Mouse (Mus musculus) left cerebral cortex, adult 8-10 months (tissue): ENCODE results near the gene Runx2. TPM values are rescaled to one million over a fixed set of nuclear protein-coding genes. Genes with fewer than 3 reads are reported as not detected.

Experiments
- DNase-seq, 2 experiments: peaks; one replicate each; pipeline ENCODE4 v3.0.0; 2022; ENCODE audit warnings: low spot score in 2 of 2
- total RNA-seq, 4 experiments: library from RNA; stranded (reverse); gene quantifications; 2 replicates each; pipeline ENCODE4 v1.2.4; 2022

Runx2 gene
- total RNA-seq, 4 experiments from 2014 or later: 8.9 to 12.6 (median 9.8) TPM

- no peak for DNase-seq
Measured at GRCm38 (mm10) chr17:44768522-44768921, 46.1 kb downstream of the Runx2 start.

- DNase-seq: no peak
Measured at GRCm38 (mm10) chr17:44767375-44767774, 47.2 kb downstream of the Runx2 start.

- DNase-seq: no peak
Measured at GRCm38 (mm10) chr17:44766975-44767374, 47.6 kb downstream of the Runx2 start.

- no peak for DNase-seq
Measured at GRCm38 (mm10) chr17:44766318-44766717, 48.3 kb downstream of the Runx2 start.

GRCm38 (mm10) chr17:44745378-44745777 is 69.2 kb downstream of the Runx2 start:
- no peak for DNase-seq

GRCm38 (mm10) chr17:44743780-44744179 is 70.8 kb downstream of the Runx2 start:
- DNase-seq: no peak

GRCm38 (mm10) chr17:44742246-44742645 is 72.4 kb downstream of the Runx2 start:
- no peak for DNase-seq

GRCm38 (mm10) chr17:44738121-44738637 is 76.4 kb downstream of the Runx2 start:
- DNase-seq: no peak

- DNase-seq: no peak
Measured at GRCm38 (mm10) chr17:44737275-44738120, 77.1 kb downstream of the Runx2 start.

GRCm38 (mm10) chr17:44735991-44736561 is 78.5 kb downstream of the Runx2 start:
- peak; percentile 33 to 51 for DNase-seq

GRCm38 (mm10) chr17:44735223-44735990 is 79.2 kb downstream of the Runx2 start:
- peak in 1 of 2 experiments; percentile 38 for DNase-seq

- DNase-seq: peak in 1 of 2 experiments; percentile 48
Measured at GRCm38 (mm10) chr17:44734501-44735222, 79.9 kb downstream of the Runx2 start.

- DNase-seq: no peak
Measured at GRCm38 (mm10) chr17:44733544-44734310, 80.9 kb downstream of the Runx2 start.

GRCm38 (mm10) chr17:44728464-44728863 is 86.1 kb downstream of the Runx2 start:
- DNase-seq: no peak

- DNase-seq: no peak
Measured at GRCm38 (mm10) chr17:44727675-44728074, 86.9 kb downstream of the Runx2 start.

- no peak for DNase-seq
Measured at GRCm38 (mm10) chr17:44724805-44725480, 89.7 kb downstream of the Runx2 start.

GRCm38 (mm10) chr17:44724255-44724654 is 90.3 kb downstream of the Runx2 start:
- DNase-seq: no peak

- DNase-seq: no peak
Measured at GRCm38 (mm10) chr17:44722103-44722792, 92.3 kb downstream of the Runx2 start.

- no peak for DNase-seq
Measured at GRCm38 (mm10) chr17:44718591-44718990, 96.0 kb downstream of the Runx2 start.
